Mouse (Mus musculus) regulatory T cell (primary cell): ENCODE data around the gene Gan.

Source experiments
- in situ Hi-C: fragments of 300-600 bp; cut with MboI, MseI; formaldehyde crosslinking; loops from one replicate; pipeline ENCODE4 v1.15.1; 2025; ENCODE audit warnings: high pct_unique_total_duplicates

Gan gene

GRCm38 (mm10) chr8:117156866-117157768, 818 bp upstream of the Gan start:
- in situ Hi-C loops: no loop called here

GRCm38 (mm10) chr8:117157769-117158091, 205 bp upstream of the Gan start:
- in situ Hi-C loops: no loop called here

- in situ Hi-C loops: no loop called here
Observed at GRCm38 (mm10) chr8:117159031-117159430, 1.1 kb downstream of the Gan start.

- in situ Hi-C loops: no loop called here
Observed at GRCm38 (mm10) chr8:117164912-117165311, 7.0 kb downstream of the Gan start.

- in situ Hi-C loops: no loop called here
Observed at GRCm38 (mm10) chr8:117165542-117165941, 7.6 kb downstream of the Gan start.

- in situ Hi-C loops: no loop called here
Observed at GRCm38 (mm10) chr8:117166515-117166914, 8.6 kb downstream of the Gan start.

GRCm38 (mm10) chr8:117167243-117167883, 9.4 kb downstream of the Gan start:
- in situ Hi-C loops: no loop called here

- in situ Hi-C loops: no loop called here
Observed at GRCm38 (mm10) chr8:117168378-117168777, 10.4 kb downstream of the Gan start.

- in situ Hi-C loops: loop anchor here (10.0 kb wide), 1 partner anchor 837 kb away; no protein-coding TSS in a partner anchor
Observed at GRCm38 (mm10) chr8:117171826-117172225, 13.9 kb downstream of the Gan start.

- in situ Hi-C loops: loop anchor here (10.0 kb wide), 1 partner anchor 838 kb away; no protein-coding TSS in a partner anchor
Observed at GRCm38 (mm10) chr8:117172904-117173303, 15.0 kb downstream of the Gan start.

- in situ Hi-C loops: loop anchor here (10.0 kb wide), 1 partner anchor 839 kb away; no protein-coding TSS in a partner anchor
Observed at GRCm38 (mm10) chr8:117173690-117174089, 15.8 kb downstream of the Gan start.

- in situ Hi-C loops: loop anchor here (10.0 kb wide), 1 partner anchor 840 kb away; no protein-coding TSS in a partner anchor
Observed at GRCm38 (mm10) chr8:117174536-117174935, 16.6 kb downstream of the Gan start.

- in situ Hi-C loops: loop anchor here (10.0 kb wide), 1 partner anchor 842 kb away; no protein-coding TSS in a partner anchor
Observed at GRCm38 (mm10) chr8:117176308-117176707, 18.4 kb downstream of the Gan start.

GRCm38 (mm10) chr8:117177236-117177635, 19.3 kb downstream of the Gan start:
- in situ Hi-C loops: loop anchor here (10.0 kb wide), 1 partner anchor 842 kb away; no protein-coding TSS in a partner anchor

GRCm38 (mm10) chr8:117178039-117178438, 20.1 kb downstream of the Gan start:
- in situ Hi-C loops: loop anchor here (10.0 kb wide), 1 partner anchor 843 kb away; no protein-coding TSS in a partner anchor

- in situ Hi-C loops: loop anchor here (10.0 kb wide), 1 partner anchor 844 kb away; no protein-coding TSS in a partner anchor
Observed at GRCm38 (mm10) chr8:117178676-117179075, 20.7 kb downstream of the Gan start.

- in situ Hi-C loops: no loop called here
Observed at GRCm38 (mm10) chr8:117182746-117183145, 24.8 kb downstream of the Gan start.

- in situ Hi-C loops: no loop called here
Observed at GRCm38 (mm10) chr8:117183664-117184377, 25.9 kb downstream of the Gan start.

- in situ Hi-C loops: no loop called here
Observed at GRCm38 (mm10) chr8:117194355-117194754, 36.4 kb downstream of the Gan start.

- in situ Hi-C loops: loop anchor here (5.0 kb wide), 1 partner anchor 276 kb away; no protein-coding TSS in a partner anchor
Observed at GRCm38 (mm10) chr8:117196593-117196992, 38.7 kb downstream of the Gan start.

- in situ Hi-C loops: loop anchor here (5.0 kb wide), 1 partner anchor 275 kb away; no protein-coding TSS in a partner anchor
Observed at GRCm38 (mm10) chr8:117197551-117197950, 39.6 kb downstream of the Gan start.
